Mouse (Mus musculus) liver, embryonic 16.5 days (tissue): Measurements from ENCODE around the gene P2ry14. TPM values are rescaled to one million over a fixed set of nuclear protein-coding genes. Genes with fewer than 3 reads are reported as not detected.
"Not testable (repeated sequence)": the region's sequence is repeated elsewhere in the genome, so short reads cannot be mapped to it uniquely, and the experiment has no call there.

Experiments used
- ATAC-seq: fragments of 200-750 bp; cut with Nextera tagmentation; 2 replicates; pipeline ENCODE4 v1.8.0; 2017; ENCODE audit warnings: low read depth, mild to moderate bottlenecking, moderate number of reproducible peaks, moderate library complexity
- H3K27ac ChIP-seq: fragments of 300-500 bp; sonication (generic); 2 replicates; pipeline ENCODE4 v1.5.1; 2014; ENCODE audit warnings: mild to moderate bottlenecking, low read length
- H3K27me3 ChIP-seq: fragments of 300-500 bp; sonication (generic); 2 replicates; pipeline ENCODE4 v1.6.1; 2014; ENCODE audit warnings: low read depth, low read length, mixed read lengths; ENCODE audit not compliant: control insufficient read depth, insufficient read depth
- H3K36me3 ChIP-seq: fragments of 300-500 bp; sonication (generic); 2 replicates; pipeline ENCODE4 v1.6.1; 2014; ENCODE audit warnings: mild to moderate bottlenecking; ENCODE audit not compliant: control insufficient read depth, insufficient read depth
- H3K4me1 ChIP-seq: fragments of 300-500 bp; sonication (generic); 2 replicates; pipeline ENCODE4 v1.6.1; 2014; ENCODE audit warnings: low read depth, low read length, mixed read lengths; ENCODE audit not compliant: control insufficient read depth
- H3K4me2 ChIP-seq: fragments of 300-500 bp; sonication (generic); 2 replicates; pipeline ENCODE4 v1.6.1; 2014; ENCODE audit warnings: low read depth, low read length, mixed read lengths
- H3K4me3 ChIP-seq: fragments of 300-500 bp; sonication (generic); 2 replicates; pipeline ENCODE4 v1.5.1; 2014; ENCODE audit warnings: low read depth, mild to moderate bottlenecking, low read length
- H3K9ac ChIP-seq: fragments of 300-500 bp; sonication (generic); 2 replicates; pipeline ENCODE4 v1.6.1; 2014; ENCODE audit warnings: low read depth, low read length
- H3K9me3 ChIP-seq: fragments of 300-500 bp; sonication (generic); replicated peaks from 2 replicates; pipeline ENCODE4 v1.6.1; 2016; ENCODE audit warnings: low read length; ENCODE audit not compliant: control insufficient read depth
- WGBS: fragments of 180-500 bp; shearing (Covaris S2); extraction: QIAGEN DNeasy Blood & Tissue Kit; methylation state at CpG from one replicate; pipeline ENCODE4 v1.1.7; 2014; ENCODE audit not compliant: insufficient replicate concordance; 5-methylcytosine and 5-hydroxymethylcytosine counted together
- polyA plus RNA-seq: library from polyadenylated mRNA; unstranded; fragments of >200 nt; fragmentation: Nextera tagmentation; extraction: Ambion mirVana; gene quantifications from 2 replicates; pipeline ENCODE4 v1.2.1, GENCODE M21; 2015

P2ry14 gene
- polyA plus RNA-seq, 1 experiment from 2014 or later, result 9.9 TPM

DNA sequence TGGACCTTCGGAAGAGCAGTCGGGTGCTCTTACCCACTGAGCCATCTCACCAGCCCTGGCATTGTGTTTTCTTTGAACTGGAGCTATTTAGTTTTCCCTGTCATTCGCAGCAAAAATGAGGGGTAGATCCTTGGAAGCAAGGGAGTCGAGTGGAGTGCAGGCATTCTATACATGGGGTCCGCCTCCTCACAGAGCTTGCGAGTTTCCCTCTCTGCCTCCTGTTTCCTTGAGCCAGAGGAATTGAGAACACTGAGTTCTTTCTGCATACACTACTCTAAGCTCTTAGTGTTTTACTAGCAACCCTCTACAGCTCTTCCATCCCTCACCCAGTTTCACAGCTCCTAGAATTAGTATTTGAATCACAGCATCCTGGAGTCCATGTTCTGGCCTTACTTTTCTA is 2.0 kb upstream of the P2ry14 start:
- Histone ChIP-seq H3K4me2 (no peak overlapping the region), H3K36me3 (no peaks in the 10 kb centered on the region), H3K27ac (no peak overlapping the region), H3K4me1 (no peaks in the 10 kb centered on the region), H3K27me3 (no peaks in the 10 kb centered on the region), H3K9me3 (no peaks in the 10 kb centered on the region), H3K4me3 (no peak overlapping the region), H3K9ac (no peak overlapping the region)
- 75% methylated on average over 6 of the region's 6 CpGs for WGBS
- ATAC-seq, result no peak

DNA sequence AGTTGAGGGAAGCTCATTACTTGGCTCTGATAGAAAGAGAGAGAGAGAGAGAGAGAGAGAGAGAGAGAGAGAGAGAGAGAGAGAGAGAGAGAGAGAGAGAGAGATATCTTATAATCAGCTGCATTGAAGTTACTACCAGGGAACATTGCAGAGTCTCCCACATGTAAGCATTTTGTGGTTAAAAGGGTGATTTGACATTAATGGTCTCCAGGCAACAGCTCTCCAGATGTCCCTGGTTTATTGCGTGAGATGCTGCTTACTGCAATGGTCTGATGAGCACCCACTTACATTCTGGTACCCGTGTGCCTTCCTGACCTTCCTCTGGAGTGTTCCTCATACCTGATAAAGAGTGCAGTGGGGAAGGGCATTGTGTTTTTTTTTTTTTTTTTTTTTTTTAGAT is 1.5 kb upstream of the P2ry14 start:
- Histone ChIP-seq H3K9ac (no peak overlapping the region), H3K4me1 (no peaks in the 10 kb centered on the region), H3K4me3 (no peak overlapping the region), H3K4me2 (no peak overlapping the region), H3K27ac (no peak overlapping the region), H3K27me3 (no peaks in the 10 kb centered on the region), H3K36me3 (no peaks in the 10 kb centered on the region), H3K9me3 (no peaks in the 10 kb centered on the region)
- WGBS, result 46% methylated on average over 2 of the region's 2 CpGs
- no peak for ATAC-seq

- no peak overlapping the region for H3K4me3 ChIP-seq
- no peak overlapping the region for H3K4me2 ChIP-seq
- H3K27me3 ChIP-seq, result no peaks in the 10 kb centered on the region
- WGBS, result 68% methylated on average over 2 of the region's 2 CpGs
- H3K4me1 ChIP-seq, result no peaks in the 10 kb centered on the region; the same call in 1 of the 2 replicates
- no peak overlapping the region for H3K27ac ChIP-seq
- no peak overlapping the region for H3K9ac ChIP-seq
- no peaks in the 10 kb centered on the region for H3K36me3 ChIP-seq
- no peak for ATAC-seq
- no peaks in the 10 kb centered on the region for H3K9me3 ChIP-seq
Measured at GRCm38 (mm10) chr3:59150624-59151023, 2.8 kb downstream of the P2ry14 start.

DNA sequence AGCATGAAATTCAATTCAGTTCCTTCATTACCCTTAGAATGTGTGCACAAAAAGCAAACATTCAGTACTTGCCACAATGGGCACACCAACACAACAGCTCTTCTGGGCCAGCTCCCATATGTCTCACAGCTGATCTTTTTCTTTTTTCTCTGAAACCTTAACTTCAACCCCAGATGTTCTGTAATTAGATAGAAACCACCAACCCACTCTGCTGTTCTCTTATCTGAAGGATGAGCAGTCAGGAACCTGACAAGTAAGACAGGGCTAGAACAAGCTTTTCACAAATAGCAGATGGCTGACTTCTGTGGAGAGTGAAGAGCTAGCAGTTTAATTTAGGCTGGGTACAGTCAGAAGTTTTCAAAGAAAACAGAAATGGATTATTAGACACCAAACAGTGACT is 3.8 kb downstream of the P2ry14 start:
- no peak overlapping the region for H3K4me2 ChIP-seq
- no peak overlapping the region for H3K27ac ChIP-seq
- no peaks in the 10 kb centered on the region for H3K9me3 ChIP-seq
- no peak overlapping the region for H3K4me3 ChIP-seq
- H3K27me3 ChIP-seq, result no peaks in the 10 kb centered on the region
- no peaks in the 10 kb centered on the region for H3K36me3 ChIP-seq
- H3K4me1 ChIP-seq, result no peaks in the 10 kb centered on the region; the same call in 1 of the 2 replicates
- ATAC-seq, result no peak
- H3K9ac ChIP-seq, result no peak overlapping the region

DNA sequence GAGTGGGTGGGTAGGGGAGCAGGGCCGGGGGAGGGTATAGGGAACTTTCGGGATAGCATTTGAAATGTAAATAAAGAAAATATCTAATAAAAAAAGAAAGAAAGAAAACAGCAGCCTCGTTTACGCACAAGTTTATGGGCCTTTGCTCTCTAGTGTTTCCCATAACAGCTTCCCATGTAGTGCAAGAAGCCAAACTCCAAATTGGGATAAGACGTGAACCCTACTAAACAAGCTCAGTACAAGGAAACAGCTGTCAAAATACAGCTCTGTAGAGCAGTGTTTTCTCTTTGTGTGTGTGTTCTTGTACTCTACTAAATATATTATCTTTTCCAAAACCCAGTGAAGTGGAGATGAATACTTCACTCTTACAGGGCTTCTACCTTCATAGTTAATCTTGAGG is 8.2 kb downstream of the P2ry14 start:
- ATAC-seq, result no peak
- WGBS, result 63% methylated on average over 5 of the region's 5 CpGs

DNA sequence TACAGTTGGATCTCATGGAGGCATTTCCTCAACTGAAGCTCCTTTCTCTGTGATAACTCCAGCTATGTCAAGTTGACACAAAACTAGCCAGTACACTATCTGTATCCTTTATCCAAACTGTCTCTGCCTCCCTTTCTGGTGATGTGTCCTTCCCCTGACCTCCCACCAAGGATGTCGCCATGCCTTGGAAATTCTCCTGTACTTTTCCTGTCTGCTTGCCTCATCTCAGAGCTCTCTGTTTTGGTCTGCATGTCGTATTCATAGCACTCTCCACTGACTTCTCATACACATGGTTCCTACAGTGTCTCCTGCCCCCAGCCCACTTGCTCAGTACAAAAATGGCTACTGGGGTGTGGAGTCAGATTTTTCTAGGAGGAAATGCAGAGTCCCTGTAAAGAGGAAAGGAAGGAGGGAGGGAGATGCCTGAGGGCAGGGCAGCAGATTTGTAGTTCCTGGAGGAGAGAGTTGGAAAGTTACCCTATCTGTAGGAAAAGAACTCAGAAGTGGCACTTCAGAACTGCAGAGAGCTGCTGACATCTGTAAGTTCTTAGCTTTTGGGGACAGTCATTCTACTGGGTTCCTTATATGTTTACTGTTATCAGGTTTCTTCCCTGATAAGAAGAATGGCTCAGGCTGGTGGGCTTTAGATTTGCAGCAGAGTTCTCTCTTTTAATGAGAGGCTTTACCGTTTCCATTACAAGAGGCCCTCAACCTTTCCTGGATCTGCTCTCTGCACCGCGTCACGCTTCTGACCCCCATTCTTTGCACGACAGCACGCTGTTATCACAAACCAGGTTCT is 11.7 kb downstream of the P2ry14 start:
- Histone ChIP-seq H3K4me3 (no peak overlapping the region), H3K36me3 (no peaks in the 10 kb centered on the region), H3K4me1 (no peaks in the 10 kb centered on the region), H3K4me2 (no peak overlapping the region), H3K9me3 (no peaks in the 10 kb centered on the region), H3K27ac (no peak overlapping the region), H3K27me3 (no peaks in the 10 kb centered on the region), H3K9ac (no peak overlapping the region)
- ATAC-seq, result no peak
- 48% methylated on average over 8 of the region's 8 CpGs for WGBS

More for the DNA sequence above, 8.2 kb downstream of the P2ry14 start:
- Histone ChIP-seq H3K27me3 (no peaks in the 10 kb centered on the region), H3K36me3 (no peaks in the 10 kb centered on the region), H3K27ac (no peak overlapping the region), H3K4me1 (no peaks in the 10 kb centered on the region; the same call in 1 of the 2 replicates), H3K4me3 (no peak overlapping the region), H3K9ac (no peak overlapping the region), H3K9me3 (no peaks in the 10 kb centered on the region), H3K4me2 (no peak overlapping the region)

- H3K36me3 ChIP-seq, H3K4me3 ChIP-seq, H3K4me2 ChIP-seq, H3K27ac ChIP-seq, H3K9me3 ChIP-seq, H3K27me3 ChIP-seq, H3K9ac ChIP-seq, H3K4me1 ChIP-seq, ATAC-seq: not testable (repeated sequence)
- WGBS, result 80% methylated on average over 4 of the region's 4 CpGs
Measured at GRCm38 (mm10) chr3:59140941-59141340, 12.5 kb downstream of the P2ry14 start.

GRCm38 (mm10) chr3:59140115-59140514 is 13.3 kb downstream of the P2ry14 start:
- 65% methylated on average over 2 of the region's 2 CpGs for WGBS
- H3K27me3 ChIP-seq, result no peaks in the 10 kb centered on the region
- no peaks in the 10 kb centered on the region for H3K9me3 ChIP-seq
- H3K4me2 ChIP-seq, result no peak overlapping the region
- H3K4me1 ChIP-seq, result no peaks in the 10 kb centered on the region
- no peaks in the 10 kb centered on the region for H3K36me3 ChIP-seq
- no peak overlapping the region for H3K9ac ChIP-seq
- no peak overlapping the region for H3K27ac ChIP-seq
- ATAC-seq, result no peak
- no peak overlapping the region for H3K4me3 ChIP-seq

DNA sequence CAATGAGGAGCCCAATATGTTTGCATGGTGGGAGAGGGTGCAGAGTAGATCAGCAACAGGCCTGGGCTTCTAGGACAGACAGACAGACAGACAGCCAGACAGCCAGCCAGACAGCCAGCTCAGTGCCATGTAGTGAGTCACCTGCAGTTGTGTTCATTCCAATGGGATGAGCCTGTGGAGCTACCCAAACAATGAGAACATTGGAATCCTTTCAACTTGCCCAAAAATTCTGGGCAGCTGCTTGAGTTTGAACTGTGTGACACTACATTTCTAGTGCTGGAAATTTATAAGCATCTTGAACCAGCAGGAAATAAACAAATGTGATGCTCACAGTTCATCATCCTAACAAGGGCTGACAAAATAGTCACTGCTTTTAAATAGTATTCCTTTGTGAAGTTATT is 13.8 kb downstream of the P2ry14 start:
- Histone ChIP-seq H3K9ac (no peak overlapping the region), H3K36me3 (no peaks in the 10 kb centered on the region), H3K4me1 (no peaks in the 10 kb centered on the region), H3K4me3 (no peak overlapping the region), H3K4me2 (no peak overlapping the region), H3K27me3 (no peaks in the 10 kb centered on the region), H3K9me3 (no peaks in the 10 kb centered on the region), H3K27ac (no peak overlapping the region)
- no peak for ATAC-seq
